In genomic region chr7:109614939-109615338, GRCm38 (mm10) we compare ENCODE assay signal across 9 mouse cellular contexts.
A peak's percentile ranks its signal among the peaks of the same experiment; 100 is the strongest.
DNase-seq lines count a peak whose midpoint lies in the region; ATAC-seq lines count a peak whose summit lies in the region.
"Had no signal": no experiment of that assay in that cellular context is flagged by ENCODE, and none has a peak within 500 bp of the region (broad histone marks: within the 10 kb centered on the region; RNA-seq: fewer than 3 reads in every experiment).

No protein-coding gene starts in this region.

- H3K9ac ChIP-seq in forebrain, embryonic 15.5 days (replicated peaks): no peak overlapping the region
- H3K9ac ChIP-seq in neural tube, embryonic 11.5 days (ENCODE audit: low read length): peak overlapping the region; percentile 48
- H3K9ac ChIP-seq in limb, embryonic 15.5 days: no peak overlapping the region
- H3K9ac ChIP-seq: liver, embryonic 15.5 days had no signal

- H3K4me1 ChIP-seq in forebrain, embryonic 10.5 days: peaks cover 82% of the 10 kb centered on the region
- H3K4me1 ChIP-seq in forebrain, embryonic 15.5 days: peaks cover 46% of the 10 kb centered on the region
- H3K4me1 ChIP-seq in neural tube, embryonic 11.5 days (ENCODE audit: control insufficient read depth, insufficient read depth, low read length): peaks cover 32% of the 10 kb centered on the region
- H3K4me1 ChIP-seq in limb, embryonic 15.5 days: peaks cover 54% of the 10 kb centered on the region

- H3K36me3 ChIP-seq in forebrain, embryonic 10.5 days (replicated peaks): no peaks in the 10 kb centered on the region
- no peaks in the 10 kb centered on the region for H3K36me3 ChIP-seq in forebrain, embryonic 15.5 days
- H3K36me3 ChIP-seq in neural tube, embryonic 11.5 days (ENCODE audit: control insufficient read depth, insufficient read depth, low read length): no peaks in the 10 kb centered on the region
- no peaks in the 10 kb centered on the region for H3K36me3 ChIP-seq in limb, embryonic 15.5 days
- H3K36me3 ChIP-seq: liver, embryonic 15.5 days had no signal

- WGBS in forebrain, embryonic 10.5 days: 26% methylated on average over 4 of the region's 4 CpGs
- WGBS in forebrain, embryonic 15.5 days: 6% methylated on average over 4 of the region's 4 CpGs
- WGBS in neural tube, embryonic 11.5 days: 49% methylated on average over 4 of the region's 4 CpGs
- 57% methylated on average over 4 of the region's 4 CpGs for WGBS in limb, embryonic 15.5 days

- H3K4me3 ChIP-seq in forebrain, embryonic 10.5 days: peak overlapping the region; percentile 54
- H3K4me3 ChIP-seq in forebrain, embryonic 15.5 days: no peak overlapping the region
- peak overlapping the region; percentile 34 for H3K4me3 ChIP-seq in neural tube, embryonic 11.5 days (ENCODE audit: low read depth, low read length)
- H3K4me3 ChIP-seq in limb, embryonic 15.5 days: peak overlapping the region; percentile 1; the same call in 1 of the 2 replicates
- H3K4me3 ChIP-seq: liver, embryonic 15.5 days had no signal

- H3K27me3 ChIP-seq in forebrain, embryonic 10.5 days (ENCODE audit: poor library complexity, severe bottlenecking): no peaks in the 10 kb centered on the region
- no peaks in the 10 kb centered on the region for H3K27me3 ChIP-seq in forebrain, embryonic 15.5 days
- no peaks in the 10 kb centered on the region for H3K27me3 ChIP-seq in neural tube, embryonic 11.5 days (ENCODE audit: control insufficient read depth, insufficient read depth, low read length)
- no peaks in the 10 kb centered on the region for H3K27me3 ChIP-seq in limb, embryonic 15.5 days
- H3K27me3 ChIP-seq: liver, embryonic 15.5 days had no signal

- no peak overlapping the region for H3K4me2 ChIP-seq in forebrain, embryonic 15.5 days (replicated peaks)
- peak overlapping the region; percentile 53 for H3K4me2 ChIP-seq in neural tube, embryonic 11.5 days (ENCODE audit: low read depth)
- peak overlapping the region; percentile 62 for H3K4me2 ChIP-seq in limb, embryonic 15.5 days

- H3K27ac ChIP-seq in forebrain, embryonic 10.5 days: peak overlapping the region; percentile 91
- H3K27ac ChIP-seq in forebrain, embryonic 15.5 days (replicated peaks): no peak overlapping the region
- peak overlapping the region; percentile 57; the same call in 1 of the 2 replicates for H3K27ac ChIP-seq in neural tube, embryonic 11.5 days (ENCODE audit: low read depth, low read length)
- peak overlapping the region; percentile 91; the same call in 1 of the 2 replicates for H3K27ac ChIP-seq in limb, embryonic 15.5 days

- H3K9me3 ChIP-seq in forebrain, embryonic 10.5 days: no peaks in the 10 kb centered on the region
- H3K9me3 ChIP-seq in forebrain, embryonic 15.5 days: no peaks in the 10 kb centered on the region
- H3K9me3 ChIP-seq in neural tube, embryonic 11.5 days (ENCODE audit: control insufficient read depth, low read length): no peaks in the 10 kb centered on the region
- H3K9me3 ChIP-seq in limb, embryonic 15.5 days: no peaks in the 10 kb centered on the region
- H3K9me3 ChIP-seq: liver, embryonic 15.5 days had no signal

- ATAC-seq in forebrain, embryonic 15.5 days (replicated peaks): no peak
- no peak for ATAC-seq in neural tube, embryonic 11.5 days (ENCODE audit: insufficient read depth, low FRiP score, low TSS enrichment)
- ATAC-seq in limb, embryonic 15.5 days (ENCODE audit: insufficient number of reproducible peaks, low FRiP score, low TSS enrichment, low read depth): no peak

- DNase-seq in forebrain, embryonic 10.5 days (ENCODE audit: extremely low spot score, low spot score): no peak
- DNase-seq in neural tube, embryonic 11.5 days (ENCODE audit: low spot score): peak; percentile 27
- no peak for DNase-seq in neural tube, embryonic 10.5 days (ENCODE audit: extremely low spot score, low spot score)
- DNase-seq in adrenal gland, postnatal 36 days: no peak
- no peak for DNase-seq in ovary, postnatal 36 days (ENCODE audit: low spot score)
- no peak for DNase-seq in thymus, adult 18-20 months
